Comparison of ENCODE assay signal across 17 mouse cellular contexts in genomic region chr8:122742471-122742870, GRCm38 (mm10). TPM values are rescaled to one million over a fixed set of nuclear protein-coding genes. Genes with fewer than 3 reads are reported as not detected.
A peak's percentile ranks its signal among the peaks of the same experiment; 100 is the strongest.
DNase-seq lines count a peak whose midpoint lies in the region; ATAC-seq and TF ChIP-seq lines count a peak whose summit lies in the region.
"Had no signal": no experiment of that assay in that cellular context is flagged by ENCODE, and none has a peak within 500 bp of the region (broad histone marks: within the 10 kb centered on the region; RNA-seq: fewer than 3 reads in every experiment).

No protein-coding gene starts in this region.

- H3K9me3 ChIP-seq in midbrain, embryonic 11.5 days (ENCODE audit: control insufficient read depth, low read length): no peaks in the 10 kb centered on the region
- no peaks in the 10 kb centered on the region for H3K9me3 ChIP-seq in midbrain, embryonic 10.5 days (replicated peaks)
- H3K9me3 ChIP-seq in forebrain, embryonic 16.5 days (ENCODE audit: control insufficient read depth, low read length): no peaks in the 10 kb centered on the region
- H3K9me3 ChIP-seq in limb, embryonic 10.5 days (replicated peaks): no peaks in the 10 kb centered on the region
- H3K9me3 ChIP-seq in liver, postnatal 0 days (ENCODE audit: low read length): no peaks in the 10 kb centered on the region
- H3K9me3 ChIP-seq: intestine, embryonic 15.5 days; limb, embryonic 13.5 days had no signal

- H3K4me2 ChIP-seq in midbrain, embryonic 11.5 days: no peak overlapping the region
- H3K4me2 ChIP-seq in forebrain, embryonic 16.5 days (ENCODE audit: low read length): peak overlapping the region; percentile 46
- no peak overlapping the region for H3K4me2 ChIP-seq in liver, postnatal 0 days (ENCODE audit: low read depth, low read length)
- H3K4me2 ChIP-seq: intestine, embryonic 15.5 days; limb, embryonic 13.5 days had no signal

- no peak overlapping the region for H3K27ac ChIP-seq in midbrain, embryonic 11.5 days (ENCODE audit: low read depth, low read length)
- no peak overlapping the region; the same call in 1 of the 2 replicates for H3K27ac ChIP-seq in midbrain, embryonic 10.5 days (replicated peaks)
- H3K27ac ChIP-seq in forebrain, embryonic 16.5 days (ENCODE audit: low read length): peak overlapping the region; percentile 96
- H3K27ac ChIP-seq in limb, embryonic 10.5 days: no peak overlapping the region
- no peak overlapping the region for H3K27ac ChIP-seq in liver, postnatal 0 days (ENCODE audit: low read depth)
- H3K27ac ChIP-seq in gastrocnemius, adult 2 months: no peak overlapping the region
- H3K27ac ChIP-seq: intestine, embryonic 15.5 days; kidney, postnatal 0 days; limb, embryonic 13.5 days; macrophage; stomach, postnatal 0 days had no signal

- TF ChIP-seq CTCF in liver, postnatal 0 days (IDR thresholded peaks at IDR 0.05; ENCODE audit: low read depth): no peak
- TF ChIP-seq CTCF in gastrocnemius, adult 2 months (IDR thresholded peaks at IDR 0.05): no peak

- peak; percentile 83 for DNase-seq in midbrain, embryonic 11.5 days (ENCODE audit: low spot score, missing footprints)
- no peak for DNase-seq in midbrain, embryonic 10.5 days (ENCODE audit: low spot score)
- no peak for DNase-seq in limb, embryonic 10.5 days (ENCODE audit: low spot score)
- DNase-seq in liver, postnatal 0 days: no peak
- DNase-seq in frontal cortex, postnatal 10 days (ENCODE audit: low spot score in 2 of 2): no peak
- DNase-seq in left cerebral cortex, postnatal 14 days (ENCODE audit: low spot score in 2 of 2): no peak
- no peak for DNase-seq in gastrocnemius, adult 2 months
- DNase-seq: cerebellum, adult 9-10 months; heart, adult 11 months; thymus, postnatal 25 days had no signal

- no peak for ATAC-seq in midbrain, embryonic 11.5 days (ENCODE audit: low FRiP score)
- ATAC-seq in forebrain, embryonic 16.5 days: peak; percentile 66
- no peak for ATAC-seq in liver, postnatal 0 days
- ATAC-seq: intestine, embryonic 15.5 days had no signal

- H3K27me3 ChIP-seq in midbrain, embryonic 11.5 days (ENCODE audit: control insufficient read depth, insufficient read depth, low read length): peaks cover 2% of the 10 kb centered on the region
- peaks cover 89% of the 10 kb centered on the region for H3K27me3 ChIP-seq in midbrain, embryonic 10.5 days (ENCODE audit: low read depth, poor library complexity, severe bottlenecking)
- no peaks in the 10 kb centered on the region for H3K27me3 ChIP-seq in forebrain, embryonic 16.5 days (replicated peaks; ENCODE audit: control insufficient read depth, insufficient read depth, low read length)
- H3K27me3 ChIP-seq in limb, embryonic 10.5 days (ENCODE audit: low read depth, poor library complexity, severe bottlenecking): peaks cover 91% of the 10 kb centered on the region
- peaks cover 51% of the 10 kb centered on the region for H3K27me3 ChIP-seq in liver, postnatal 0 days (ENCODE audit: insufficient read depth, low read length)

- no peak overlapping the region for H3K4me3 ChIP-seq in midbrain, embryonic 11.5 days (ENCODE audit: low read depth, low read length)
- H3K4me3 ChIP-seq in midbrain, embryonic 10.5 days: no peak overlapping the region
- 0 out of 2 replicates have a peak overlapping the region, but pooled peaks have one; percentile 8 for H3K4me3 ChIP-seq in forebrain, embryonic 16.5 days (replicated peaks; ENCODE audit: low read length)
- H3K4me3 ChIP-seq in limb, embryonic 10.5 days: 0 out of 2 replicates have a peak overlapping the region, but pooled peaks have one; percentile 11
- no peak overlapping the region for H3K4me3 ChIP-seq in liver, postnatal 0 days (ENCODE audit: low read depth, low read length)
- H3K4me3 ChIP-seq in gastrocnemius, adult 2 months: no peak overlapping the region
- H3K4me3 ChIP-seq: intestine, embryonic 15.5 days; limb, embryonic 13.5 days; myocyte had no signal

- 18% methylated on average over 19 of the region's 19 CpGs for WGBS in midbrain, embryonic 11.5 days
- 25% methylated on average over 19 of the region's 19 CpGs for WGBS in midbrain, embryonic 10.5 days
- 2% methylated on average over 19 of the region's 19 CpGs for WGBS in forebrain, embryonic 16.5 days
- WGBS in limb, embryonic 10.5 days: 21% methylated on average over 19 of the region's 19 CpGs
- WGBS in liver, postnatal 0 days (ENCODE audit: insufficient replicate concordance): 50% methylated on average over 19 of the region's 19 CpGs

- no peak for TF ChIP-seq EP300 in liver, postnatal 0 days (IDR thresholded peaks at IDR 0.05; ENCODE audit: low read depth)

- peaks cover 25% of the 10 kb centered on the region for H3K4me1 ChIP-seq in midbrain, embryonic 11.5 days (ENCODE audit: control insufficient read depth, insufficient read depth, low read length)
- peaks cover 55% of the 10 kb centered on the region for H3K4me1 ChIP-seq in midbrain, embryonic 10.5 days
- H3K4me1 ChIP-seq in forebrain, embryonic 16.5 days (replicated peaks; ENCODE audit: control insufficient read depth, insufficient read depth, low read length): peaks cover 91% of the 10 kb centered on the region
- peaks cover 58% of the 10 kb centered on the region for H3K4me1 ChIP-seq in limb, embryonic 10.5 days
- H3K4me1 ChIP-seq in liver, postnatal 0 days (ENCODE audit: insufficient read depth): peaks cover 6% of the 10 kb centered on the region; the same call in 1 of the 2 replicates

- H3K9ac ChIP-seq in midbrain, embryonic 11.5 days (ENCODE audit: low read length): no peak overlapping the region
- H3K9ac ChIP-seq in forebrain, embryonic 16.5 days (replicated peaks; ENCODE audit: low read depth, low read length): peak overlapping the region; percentile 50
- H3K9ac ChIP-seq in liver, postnatal 0 days (replicated peaks): no peak overlapping the region
- H3K9ac ChIP-seq: intestine, embryonic 15.5 days; limb, embryonic 13.5 days had no signal

- intact Hi-C loops in left cerebral cortex, postnatal 14 days (cut with DNase I): no loop called here
- intact Hi-C loops in gastrocnemius, adult 2 months (cut with DNase I): no loop called here

- H3K36me3 ChIP-seq in midbrain, embryonic 11.5 days (ENCODE audit: control insufficient read depth, insufficient read depth, low read length): no peaks in the 10 kb centered on the region
- H3K36me3 ChIP-seq in midbrain, embryonic 10.5 days: no peaks in the 10 kb centered on the region
- no peaks in the 10 kb centered on the region for H3K36me3 ChIP-seq in forebrain, embryonic 16.5 days (ENCODE audit: control insufficient read depth, insufficient read depth)
- no peaks in the 10 kb centered on the region for H3K36me3 ChIP-seq in limb, embryonic 10.5 days
- H3K36me3 ChIP-seq in liver, postnatal 0 days (replicated peaks; ENCODE audit: insufficient read depth, low read length): no peaks in the 10 kb centered on the region
- H3K36me3 ChIP-seq: intestine, embryonic 15.5 days; limb, embryonic 13.5 days had no signal

RNA-seq across cellular contexts. Expression of gene Acsf3, which starts 32.8 kb away (rescaled TPM):
- polyA plus RNA-seq in midbrain, embryonic 11.5 days (2014; fragmentation: Nextera tagmentation; extraction: Ambion mirVana): 13.9 and 14.9 TPM in 2 replicates
- 17.8 and 18.6 TPM in 2 replicates for polyA plus RNA-seq in midbrain, embryonic 10.5 days (2016; fragmentation: Nextera tagmentation; extraction: Ambion mirVana)
- polyA plus RNA-seq in forebrain, embryonic 16.5 days (2015; fragmentation: Nextera tagmentation; extraction: Ambion mirVana): 13.6 and 15.9 TPM in 2 replicates
- polyA plus RNA-seq in limb, embryonic 10.5 days (2016; fragmentation: Nextera tagmentation; extraction: Ambion mirVana): 18.6 and 19.2 TPM in 2 replicates
- 9.6 and 10.7 TPM in 2 replicates for polyA plus RNA-seq in liver, postnatal 0 days (2015; fragmentation: Nextera tagmentation; extraction: Ambion mirVana)
- total RNA-seq in left cerebral cortex, postnatal 14 days (2021): 10 to 100 TPM; 19.0 to 20.9 TPM
- 10 to 100 TPM; 11.1 to 16.4 TPM for total RNA-seq in gastrocnemius, adult 2 months (2021)

RNA-seq across cellular contexts. Expression of gene Cbfa2t3, which starts 43.6 kb away (rescaled TPM):
- polyA plus RNA-seq in midbrain, embryonic 11.5 days (2014; fragmentation: Nextera tagmentation; extraction: Ambion mirVana): 6.1 and 6.4 TPM in 2 replicates
- polyA plus RNA-seq in midbrain, embryonic 10.5 days (2016; fragmentation: Nextera tagmentation; extraction: Ambion mirVana): 1.9 and 3.4 TPM in 2 replicates
- 11.6 and 13.8 TPM in 2 replicates for polyA plus RNA-seq in forebrain, embryonic 16.5 days (2015; fragmentation: Nextera tagmentation; extraction: Ambion mirVana)
- 2.0 and 2.8 TPM in 2 replicates for polyA plus RNA-seq in limb, embryonic 10.5 days (2016; fragmentation: Nextera tagmentation; extraction: Ambion mirVana)
- 2.1 and 2.4 TPM in 2 replicates for polyA plus RNA-seq in liver, postnatal 0 days (2015; fragmentation: Nextera tagmentation; extraction: Ambion mirVana)
- total RNA-seq in left cerebral cortex, postnatal 14 days (2021): 10 to 100 TPM; 27.2 to 29.7 TPM
- 10 to 100 TPM; 18.8 to 23.4 TPM for total RNA-seq in gastrocnemius, adult 2 months (2021)

Comparison
In these comparisons a context has a peak if more than half of its experiments do, and no peak if none do; other contexts are left out.
1. H3K4me3 ChIP-seq: peak in forebrain, embryonic 16.5 days (single experiment) and limb, embryonic 10.5 days (single experiment); none in midbrain, embryonic 11.5 days (single experiment), midbrain, embryonic 10.5 days (single experiment), liver, postnatal 0 days (single experiment) and gastrocnemius, adult 2 months (single experiment).